Mouse (Mus musculus) heart, embryonic 12.5 days (tissue): ENCODE measurements at regions not wholly inside any gene's neighbourhood (a gene's known extent, or its start where the extent isn't known, plus 50 kb on each side); places are given as distances from the start of the nearest gene placed in this dataset.

Experiments
- ATAC-seq: fragments of 200-750 bp; cut with Nextera tagmentation; 2 replicates; pipeline ENCODE4 v1.8.0; 2017; ENCODE audit warnings: moderate TSS enrichment, moderate library complexity; ENCODE audit not compliant: insufficient number of reproducible peaks, low FRiP score
- H3K27ac ChIP-seq: fragments of 300-500 bp; sonication (generic); 2 replicates; pipeline ENCODE4 v1.5.1; 2016; ENCODE audit warnings: mild to moderate bottlenecking, moderate library complexity; ENCODE audit not compliant: poor library complexity, severe bottlenecking
- H3K27me3 ChIP-seq: fragments of 300-500 bp; sonication (generic); replicated peaks from 2 replicates; pipeline ENCODE4 v1.6.1; 2016; ENCODE audit warnings: mild to moderate bottlenecking, moderate library complexity
- H3K36me3 ChIP-seq: fragments of 300-500 bp; sonication (generic); 2 replicates; pipeline ENCODE4 v1.6.1; 2016; ENCODE audit warnings: mild to moderate bottlenecking, moderate library complexity
- H3K4me1 ChIP-seq: fragments of 300-500 bp; sonication (generic); replicated peaks from 2 replicates; pipeline ENCODE4 v1.6.1; 2016; ENCODE audit warnings: mild to moderate bottlenecking
- H3K4me2 ChIP-seq: fragments of 300-500 bp; sonication (generic); 2 replicates; pipeline ENCODE4 v1.6.1; 2016; ENCODE audit warnings: mild to moderate bottlenecking, moderate library complexity
- H3K4me3 ChIP-seq: fragments of 300-500 bp; sonication (generic); 2 replicates; pipeline ENCODE4 v1.5.1; 2016; ENCODE audit warnings: mild to moderate bottlenecking
- H3K9ac ChIP-seq: fragments of 300-500 bp; sonication (generic); 2 replicates; pipeline ENCODE4 v1.6.1; 2016; ENCODE audit warnings: mild to moderate bottlenecking, moderate library complexity
- H3K9me3 ChIP-seq: fragments of 300-500 bp; sonication (generic); replicated peaks from 2 replicates; pipeline ENCODE4 v1.6.1; 2016; ENCODE audit warnings: mild to moderate bottlenecking, moderate library complexity
- WGBS: fragments of 180-500 bp; shearing (Covaris S2); methylation state at CpG from one replicate; pipeline ENCODE4 v1.1.7; 2016; 5-methylcytosine and 5-hydroxymethylcytosine counted together

GRCm38 (mm10) chr10:19105231-19105681 is 89.8 kb upstream of the Tnfaip3 start:
- ATAC-seq = no peak
- no peak overlapping the region for H3K4me2 ChIP-seq
- WGBS = 58% methylated on average over 6 of the region's 6 CpGs

GRCm38 (mm10) chr10:19104671-19105203 is 89.3 kb upstream of the Tnfaip3 start:
- no peaks in the 10 kb centered on the region for H3K4me1 ChIP-seq
- no peaks in the 10 kb centered on the region for H3K36me3 ChIP-seq
- H3K9ac ChIP-seq = no peak overlapping the region
- peaks cover 3% of the 10 kb centered on the region for H3K9me3 ChIP-seq
- H3K27ac ChIP-seq = no peak overlapping the region
- no peak overlapping the region for H3K4me2 ChIP-seq
- H3K4me3 ChIP-seq = no peak overlapping the region
- H3K27me3 ChIP-seq = no peaks in the 10 kb centered on the region
- ATAC-seq = no peak
- 62% methylated on average over 5 of the region's 5 CpGs for WGBS

More at GRCm38 (mm10) chr10:19105231-19105681, 89.8 kb upstream of the Tnfaip3 start:
- H3K4me3 ChIP-seq = no peak overlapping the region
- H3K36me3 ChIP-seq = no peaks in the 10 kb centered on the region
- no peak overlapping the region for H3K9ac ChIP-seq
- H3K27me3 ChIP-seq = no peaks in the 10 kb centered on the region
- H3K4me1 ChIP-seq = no peaks in the 10 kb centered on the region
- no peak overlapping the region for H3K27ac ChIP-seq
- peaks cover 3% of the 10 kb centered on the region for H3K9me3 ChIP-seq

- Histone ChIP-seq H3K4me3 (no peak overlapping the region), H3K27ac (no peak overlapping the region), H3K9ac (no peak overlapping the region), H3K4me2 (no peak overlapping the region), H3K4me1 (no peaks in the 10 kb centered on the region), H3K9me3 (no peaks in the 10 kb centered on the region), H3K36me3 (no peaks in the 10 kb centered on the region), H3K27me3 (no peaks in the 10 kb centered on the region)
- no peak for ATAC-seq
- WGBS = 77% methylated on average over 10 of the region's 10 CpGs
Measured at GRCm38 (mm10) chr10:19099369-19100285, 84.2 kb upstream of the Tnfaip3 start.

GRCm38 (mm10) chr10:19094297-19094696 is 78.8 kb upstream of the Tnfaip3 start:
- no peak overlapping the region for H3K27ac ChIP-seq

GRCm38 (mm10) chr10:19093689-19094088 is 78.2 kb upstream of the Tnfaip3 start:
- 64% methylated on average over 3 of the region's 3 CpGs for WGBS
- no peak overlapping the region for H3K4me2 ChIP-seq

More at GRCm38 (mm10) chr10:19094297-19094696, 78.8 kb upstream of the Tnfaip3 start:
- no peak overlapping the region for H3K4me3 ChIP-seq
- H3K9ac ChIP-seq = no peak overlapping the region
- H3K4me1 ChIP-seq = 0 out of 2 replicates have a peak, but pooled peaks cover 4% of the 10 kb centered on the region
- no peaks in the 10 kb centered on the region for H3K36me3 ChIP-seq
- H3K27me3 ChIP-seq = no peaks in the 10 kb centered on the region
- no peak for ATAC-seq
- no peak overlapping the region for H3K4me2 ChIP-seq
- H3K9me3 ChIP-seq = no peaks in the 10 kb centered on the region
- 41% methylated on average over 8 of the region's 8 CpGs for WGBS

GRCm38 (mm10) chr10:19091949-19092348 is 76.5 kb upstream of the Tnfaip3 start:
- no peaks in the 10 kb centered on the region for H3K9me3 ChIP-seq
- WGBS = 76% methylated on average over 3 of the region's 3 CpGs
- H3K4me2 ChIP-seq = no peak overlapping the region
- no peaks in the 10 kb centered on the region for H3K27me3 ChIP-seq
- 0 out of 2 replicates have a peak, but pooled peaks cover 4% of the 10 kb centered on the region for H3K4me1 ChIP-seq
- H3K36me3 ChIP-seq = no peaks in the 10 kb centered on the region
- H3K4me3 ChIP-seq = no peak overlapping the region
- no peak for ATAC-seq
- no peak overlapping the region for H3K9ac ChIP-seq
- no peak overlapping the region for H3K27ac ChIP-seq

More at GRCm38 (mm10) chr10:19093689-19094088, 78.2 kb upstream of the Tnfaip3 start:
- H3K4me3 ChIP-seq = no peak overlapping the region
- H3K27ac ChIP-seq = no peak overlapping the region
- no peak overlapping the region for H3K9ac ChIP-seq
- H3K9me3 ChIP-seq = no peaks in the 10 kb centered on the region
- H3K4me1 ChIP-seq = 0 out of 2 replicates have a peak, but pooled peaks cover 4% of the 10 kb centered on the region
- H3K27me3 ChIP-seq = no peaks in the 10 kb centered on the region
- H3K36me3 ChIP-seq = no peaks in the 10 kb centered on the region
- ATAC-seq = no peak

GRCm38 (mm10) chr10:19091110-19091509 is 75.7 kb upstream of the Tnfaip3 start:
- no peak for ATAC-seq
- H3K27me3 ChIP-seq = no peaks in the 10 kb centered on the region
- no peak overlapping the region for H3K9ac ChIP-seq
- H3K27ac ChIP-seq = no peak overlapping the region
- WGBS = 65% methylated on average over 3 of the region's 3 CpGs
- 0 out of 2 replicates have a peak, but pooled peaks cover 4% of the 10 kb centered on the region for H3K4me1 ChIP-seq
- H3K4me3 ChIP-seq = no peak overlapping the region
- H3K36me3 ChIP-seq = no peaks in the 10 kb centered on the region
- H3K9me3 ChIP-seq = no peaks in the 10 kb centered on the region
- no peak overlapping the region for H3K4me2 ChIP-seq

GRCm38 (mm10) chr10:19086995-19087394 is 71.5 kb upstream of the Tnfaip3 start:
- no peaks in the 10 kb centered on the region for H3K27me3 ChIP-seq
- WGBS = 82% methylated on average over 1 of the region's 1 CpGs
- H3K9ac ChIP-seq = no peak overlapping the region
- no peaks in the 10 kb centered on the region for H3K9me3 ChIP-seq
- no peak for ATAC-seq
- H3K4me2 ChIP-seq = no peak overlapping the region
- no peak overlapping the region for H3K4me3 ChIP-seq
- 0 out of 2 replicates have a peak, but pooled peaks cover 4% of the 10 kb centered on the region for H3K4me1 ChIP-seq
- no peaks in the 10 kb centered on the region for H3K36me3 ChIP-seq
- no peak overlapping the region for H3K27ac ChIP-seq

GRCm38 (mm10) chr10:19082136-19082535 is 66.7 kb upstream of the Tnfaip3 start:
- H3K9me3 ChIP-seq = no peaks in the 10 kb centered on the region
- H3K4me3 ChIP-seq = no peak overlapping the region
- no peaks in the 10 kb centered on the region for H3K27me3 ChIP-seq
- no peak overlapping the region for H3K9ac ChIP-seq
- H3K4me1 ChIP-seq = no peaks in the 10 kb centered on the region
- no peak overlapping the region for H3K4me2 ChIP-seq
- WGBS = 67% methylated on average over 4 of the region's 4 CpGs
- H3K27ac ChIP-seq = no peak overlapping the region
- H3K36me3 ChIP-seq = no peaks in the 10 kb centered on the region
- ATAC-seq = no peak

- Histone ChIP-seq H3K36me3 (no peaks in the 10 kb centered on the region), H3K9me3 (no peaks in the 10 kb centered on the region), H3K9ac (no peak overlapping the region), H3K4me1 (no peaks in the 10 kb centered on the region), H3K4me2 (no peak overlapping the region), H3K27ac (no peak overlapping the region), H3K4me3 (no peak overlapping the region), H3K27me3 (no peaks in the 10 kb centered on the region)
- 81% methylated on average over 4 of the region's 4 CpGs for WGBS
- ATAC-seq = no peak
Measured at GRCm38 (mm10) chr10:19078047-19078446, 62.6 kb upstream of the Tnfaip3 start.

- Histone ChIP-seq H3K4me2 (no peak overlapping the region), H3K9me3 (no peaks in the 10 kb centered on the region), H3K27me3 (no peaks in the 10 kb centered on the region), H3K9ac (no peak overlapping the region), H3K27ac (no peak overlapping the region), H3K4me1 (no peaks in the 10 kb centered on the region), H3K4me3 (no peak overlapping the region), H3K36me3 (no peaks in the 10 kb centered on the region)
- ATAC-seq = no peak
- WGBS = 80% methylated on average over 5 of the region's 5 CpGs
Measured at GRCm38 (mm10) chr10:19068377-19068776, 52.9 kb upstream of the Tnfaip3 start.
